Mouse (Mus musculus): ENCODE measurements around the gene Gm20662. TPM values are rescaled to one million over a fixed set of nuclear protein-coding genes. Genes with fewer than 3 reads are reported as not detected.

The Gm20662 gene
- polyA plus RNA-seq, 1 experiment from 2014 or later = 0.69 TPM

GRCm38 (mm10) chr9:107993013-107993412 lies 3.1 kb upstream of the Gm20662 start:
- ATAC-seq (replicated peaks; ENCODE audit: low FRiP score) (no peak), DNase-seq (ENCODE audit: low spot score) (no peak)
- Histone ChIP-seq H3K9me3 (ENCODE audit: control insufficient read depth, low read length) (no peaks in the 10 kb centered on the region), H3K36me3 (ENCODE audit: control insufficient read depth, insufficient read depth, low read length) (no peaks in the 10 kb centered on the region), H3K4me2 (no peak overlapping the region), H3K4me1 (replicated peaks; ENCODE audit: control insufficient read depth, insufficient read depth, low read length) (no peaks in the 10 kb centered on the region; the same call in 1 of the 2 replicates), H3K27me3 (replicated peaks; ENCODE audit: control insufficient read depth, insufficient read depth, low read length) (no peaks in the 10 kb centered on the region), H3K27ac (ENCODE audit: low read depth, low read length) (no peak overlapping the region), H3K9ac (ENCODE audit: low read depth, low read length) (no peak overlapping the region), H3K4me3 (ENCODE audit: low read depth, low read length) (no peak overlapping the region)
- WGBS = 87% methylated on average over 11 of the region's 11 CpGs

- no peak for DNase-seq (ENCODE audit: low spot score)
- H3K27ac ChIP-seq (ENCODE audit: low read depth, low read length) = no peak overlapping the region
- H3K9me3 ChIP-seq (ENCODE audit: control insufficient read depth, low read length) = no peaks in the 10 kb centered on the region
- H3K4me3 ChIP-seq (ENCODE audit: low read depth, low read length) = no peak overlapping the region
- no peak for ATAC-seq (replicated peaks; ENCODE audit: low FRiP score)
- no peaks in the 10 kb centered on the region; the same call in none of the 2 replicates for H3K4me1 ChIP-seq (replicated peaks; ENCODE audit: control insufficient read depth, insufficient read depth, low read length)
- no peak overlapping the region; the same call in 1 of the 2 replicates for H3K9ac ChIP-seq (ENCODE audit: low read depth, low read length)
- WGBS = 38% methylated on average over 2 of the region's 2 CpGs
- no peak overlapping the region for H3K4me2 ChIP-seq
- H3K36me3 ChIP-seq (ENCODE audit: control insufficient read depth, insufficient read depth, low read length) = no peaks in the 10 kb centered on the region
- H3K27me3 ChIP-seq (replicated peaks; ENCODE audit: control insufficient read depth, insufficient read depth, low read length) = no peaks in the 10 kb centered on the region
Measured at GRCm38 (mm10) chr9:107994464-107994863, 1.7 kb upstream of the Gm20662 start.

- no peaks in the 10 kb centered on the region for H3K9me3 ChIP-seq (ENCODE audit: control insufficient read depth, low read length)
- WGBS = 93% methylated on average over 21 of the region's 21 CpGs
- no peak overlapping the region for H3K4me2 ChIP-seq
- no peaks in the 10 kb centered on the region for H3K36me3 ChIP-seq (ENCODE audit: control insufficient read depth, insufficient read depth, low read length)
- H3K27ac ChIP-seq (ENCODE audit: low read depth, low read length) = no peak overlapping the region
- H3K4me1 ChIP-seq (replicated peaks; ENCODE audit: control insufficient read depth, insufficient read depth, low read length) = no peaks in the 10 kb centered on the region; the same call in 1 of the 2 replicates
- ATAC-seq (replicated peaks; ENCODE audit: low FRiP score) (no peak), DNase-seq (ENCODE audit: low spot score) (no peak)
- no peaks in the 10 kb centered on the region for H3K27me3 ChIP-seq (replicated peaks; ENCODE audit: control insufficient read depth, insufficient read depth, low read length)
- H3K9ac ChIP-seq (ENCODE audit: low read depth, low read length) = no peak overlapping the region
- H3K4me3 ChIP-seq (ENCODE audit: low read depth, low read length) = no peak overlapping the region
Measured at GRCm38 (mm10) chr9:107995513-107995912, 636 bp upstream of the Gm20662 start.

- Histone ChIP-seq H3K9ac (ENCODE audit: low read depth, low read length) (peak within 1 kb of the TSS; percentile 98), H3K36me3 (ENCODE audit: control insufficient read depth, insufficient read depth, low read length) (peaks cover 4% of the 10 kb centered on the region; the same call in 1 of the 2 replicates), H3K4me2 (peak within 1 kb of the TSS; percentile 97), H3K4me1 (replicated peaks; ENCODE audit: control insufficient read depth, insufficient read depth, low read length) (peaks cover 29% of the 10 kb centered on the region), H3K9me3 (ENCODE audit: control insufficient read depth, low read length) (no peaks in the 10 kb centered on the region), H3K4me3 (ENCODE audit: low read depth, low read length) (peak within 1 kb of the TSS; percentile 99), H3K27me3 (replicated peaks; ENCODE audit: control insufficient read depth, insufficient read depth, low read length) (no peaks in the 10 kb centered on the region), H3K27ac (ENCODE audit: low read depth, low read length) (peak within 1 kb of the TSS; percentile 93)
- ATAC-seq (replicated peaks; ENCODE audit: low FRiP score) = peak; percentile 99
- DNase-seq (ENCODE audit: low spot score) = peak; percentile 97
- WGBS = under 1% methylated on average over 51 of the region's 51 CpGs
Measured at GRCm38 (mm10) chr9:108001922-108002770, 6.0 kb downstream of the Gm20662 start, which contains the start of gene Ip6k1. Gene Ip6k1, plus strand, starts transcription at chr9:108002501.

DNA sequence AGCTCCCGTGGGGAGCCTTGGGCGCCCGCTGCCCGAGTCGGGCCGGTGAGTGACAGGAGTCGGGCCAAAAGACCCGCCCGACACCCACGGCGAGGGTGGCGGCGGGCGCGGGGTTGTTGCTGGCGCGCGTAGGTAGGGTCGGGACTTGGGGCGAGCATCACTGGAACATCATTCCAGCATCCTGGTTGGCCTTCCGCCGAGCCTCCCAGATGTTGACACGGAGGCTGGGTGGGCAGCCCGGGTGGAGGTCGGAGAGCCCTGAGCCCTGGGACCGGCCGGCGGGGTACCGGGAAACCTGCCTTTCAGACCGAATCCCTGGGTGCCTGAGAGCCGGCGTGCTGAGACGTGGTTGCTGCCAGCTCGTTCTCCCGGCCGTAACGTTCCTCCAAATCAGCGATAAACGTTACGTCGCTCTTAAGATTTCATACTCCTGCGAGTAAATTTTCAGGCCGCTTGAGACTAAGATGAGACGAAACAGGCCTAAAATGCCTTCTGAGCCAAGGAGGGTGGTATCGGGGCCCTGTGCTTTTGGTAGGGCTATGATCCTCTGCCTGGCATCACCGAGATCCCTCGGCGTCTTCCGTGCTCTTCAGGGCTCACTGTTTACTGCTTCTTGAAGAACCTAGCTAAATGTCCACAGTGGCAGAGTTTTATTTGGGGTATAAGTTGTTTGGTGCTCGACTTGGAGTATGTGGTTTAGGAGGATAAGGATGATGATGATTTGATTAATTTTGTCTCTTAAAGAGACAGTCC lies 6.8 kb downstream of the Gm20662 start:
- Histone ChIP-seq H3K36me3 (ENCODE audit: control insufficient read depth, insufficient read depth, low read length) (peaks cover 4% of the 10 kb centered on the region; the same call in 1 of the 2 replicates), H3K4me1 (replicated peaks; ENCODE audit: control insufficient read depth, insufficient read depth, low read length) (peaks cover 29% of the 10 kb centered on the region), H3K27ac (ENCODE audit: low read depth, low read length) (peak overlapping the region; percentile 93), H3K9ac (ENCODE audit: low read depth, low read length) (peak overlapping the region; percentile 98), H3K4me2 (peak overlapping the region; percentile 97), H3K27me3 (replicated peaks; ENCODE audit: control insufficient read depth, insufficient read depth, low read length) (no peaks in the 10 kb centered on the region), H3K4me3 (ENCODE audit: low read depth, low read length) (peak overlapping the region; percentile 99), H3K9me3 (ENCODE audit: control insufficient read depth, low read length) (no peaks in the 10 kb centered on the region)
- under 1% methylated on average over 50 of the region's 50 CpGs for WGBS
- ATAC-seq (replicated peaks; ENCODE audit: low FRiP score) (peak; percentile 50), DNase-seq (ENCODE audit: low spot score) (peak; percentile 43)

DNA sequence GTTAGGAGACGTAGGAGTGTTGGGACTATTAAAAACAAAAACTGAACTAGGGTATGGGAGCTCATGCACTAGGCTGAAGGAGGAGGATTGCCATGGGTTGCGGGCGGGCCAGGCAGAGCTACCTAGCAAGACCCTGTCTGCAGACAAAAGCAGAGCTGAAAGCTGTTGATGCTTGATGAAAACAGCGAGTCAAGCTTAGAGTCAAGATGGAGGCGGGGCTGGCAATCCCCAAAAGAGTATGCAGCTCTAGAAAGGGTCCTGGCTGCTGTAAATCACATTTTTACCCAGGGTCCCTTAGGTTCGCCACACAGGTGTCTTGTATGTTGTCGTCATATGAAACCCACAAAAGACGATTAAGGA lies 7.4 kb downstream of the Gm20662 start:
- Histone ChIP-seq H3K36me3 (ENCODE audit: control insufficient read depth, insufficient read depth, low read length) (peaks cover 4% of the 10 kb centered on the region; the same call in 1 of the 2 replicates), H3K27ac (ENCODE audit: low read depth, low read length) (peak overlapping the region; percentile 93), H3K4me1 (replicated peaks; ENCODE audit: control insufficient read depth, insufficient read depth, low read length) (peaks cover 29% of the 10 kb centered on the region), H3K4me2 (peak overlapping the region; percentile 97), H3K9me3 (ENCODE audit: control insufficient read depth, low read length) (no peaks in the 10 kb centered on the region), H3K4me3 (ENCODE audit: low read depth, low read length) (peak overlapping the region; percentile 99), H3K27me3 (replicated peaks; ENCODE audit: control insufficient read depth, insufficient read depth, low read length) (no peaks in the 10 kb centered on the region), H3K9ac (ENCODE audit: low read depth, low read length) (peak overlapping the region; percentile 98)
- 29% methylated on average over 8 of the region's 8 CpGs for WGBS
- ATAC-seq (replicated peaks; ENCODE audit: low FRiP score) (no peak), DNase-seq (ENCODE audit: low spot score) (no peak)

GRCm38 (mm10) chr9:108008041-108008440 lies 11.9 kb downstream of the Gm20662 start:
- Histone ChIP-seq H3K4me2 (no peak overlapping the region), H3K27me3 (replicated peaks; ENCODE audit: control insufficient read depth, insufficient read depth, low read length) (no peaks in the 10 kb centered on the region), H3K9ac (ENCODE audit: low read depth, low read length) (no peak overlapping the region), H3K4me3 (ENCODE audit: low read depth, low read length) (no peak overlapping the region), H3K9me3 (ENCODE audit: control insufficient read depth, low read length) (no peaks in the 10 kb centered on the region), H3K27ac (ENCODE audit: low read depth, low read length) (no peak overlapping the region), H3K4me1 (replicated peaks; ENCODE audit: control insufficient read depth, insufficient read depth, low read length) (peaks cover 22% of the 10 kb centered on the region), H3K36me3 (ENCODE audit: control insufficient read depth, insufficient read depth, low read length) (peaks cover 14% of the 10 kb centered on the region)
- no peak for DNase-seq (ENCODE audit: low spot score)
- WGBS = 86% methylated on average over 5 of the region's 5 CpGs
- ATAC-seq (replicated peaks; ENCODE audit: low FRiP score) = no peak

DNA sequence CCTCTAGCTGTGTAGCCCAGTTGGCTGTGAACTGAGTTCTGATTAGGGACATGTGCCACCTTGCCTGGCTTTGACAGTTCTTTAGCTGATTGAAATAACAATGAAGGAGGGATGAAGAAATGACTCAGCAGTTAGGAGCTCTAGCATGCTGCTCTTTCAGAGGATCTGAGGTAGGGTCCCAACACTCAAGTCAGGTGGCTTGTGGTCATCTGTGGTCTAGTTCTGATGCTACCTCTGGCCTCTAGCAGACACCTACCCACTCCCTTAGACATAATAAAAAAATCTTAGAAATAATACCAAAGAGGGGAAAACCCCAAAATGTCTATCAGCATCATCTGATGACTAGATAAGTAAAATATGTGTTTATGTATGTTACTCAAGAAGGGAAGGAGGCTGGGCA lies 14.2 kb downstream of the Gm20662 start:
- H3K4me2 ChIP-seq = no peak overlapping the region
- DNase-seq (ENCODE audit: low spot score) (no peak), ATAC-seq (replicated peaks; ENCODE audit: low FRiP score) (no peak)
- no peak overlapping the region for H3K27ac ChIP-seq (ENCODE audit: low read depth, low read length)
- H3K27me3 ChIP-seq (replicated peaks; ENCODE audit: control insufficient read depth, insufficient read depth, low read length) = no peaks in the 10 kb centered on the region
- H3K4me1 ChIP-seq (replicated peaks; ENCODE audit: control insufficient read depth, insufficient read depth, low read length) = peaks cover 2% of the 10 kb centered on the region; the same call in 1 of the 2 replicates
- peaks cover 10% of the 10 kb centered on the region for H3K36me3 ChIP-seq (ENCODE audit: control insufficient read depth, insufficient read depth, low read length)
- no peak overlapping the region for H3K9ac ChIP-seq (ENCODE audit: low read depth, low read length)
- no peaks in the 10 kb centered on the region for H3K9me3 ChIP-seq (ENCODE audit: control insufficient read depth, low read length)
- H3K4me3 ChIP-seq (ENCODE audit: low read depth, low read length) = no peak overlapping the region
